Mouse (Mus musculus): Measurements from ENCODE around the gene Tmem107. TPM values are rescaled to one million over a fixed set of nuclear protein-coding genes. Genes with fewer than 3 reads are reported as not detected.

The Tmem107 gene
- total RNA-seq, 1 experiment, result 38.8 TPM

DNA sequence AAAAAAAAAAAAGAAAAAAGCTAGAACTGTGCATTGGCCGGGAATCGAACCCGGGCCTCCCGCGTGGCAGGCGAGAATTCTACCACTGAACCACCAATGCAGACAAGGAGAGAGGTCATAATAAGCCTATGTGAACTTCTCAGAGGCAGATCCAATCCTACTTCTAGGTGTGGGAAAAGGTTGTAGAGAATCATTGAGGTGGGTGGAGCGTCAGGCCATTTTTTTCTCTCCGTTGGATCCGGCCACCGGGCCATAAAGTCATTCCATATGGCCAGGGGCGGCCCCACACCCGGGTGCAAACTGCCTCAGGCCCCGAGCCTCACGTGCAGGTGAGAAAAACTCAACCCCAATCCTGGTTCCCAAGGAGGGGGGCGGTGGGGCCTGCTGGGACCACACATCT lies 48.2 kb downstream of the Tmem107 start:
- DNase-seq (ENCODE audit: low read depth, low spot score), result no peak
- H3K4me1 ChIP-seq (ENCODE audit: control insufficient read depth in 2 of 2, insufficient read depth in 2 of 2, low read length in 2 of 2, poor library complexity in 1 of 2), result peaks cover 0 to 4% of the 10 kb centered on the region in 2 experiments; a peak in 1 of 4 replicates
- no peaks in the 10 kb centered on the region for H3K9me3 ChIP-seq (ENCODE audit: control insufficient read depth, insufficient read depth, low read depth, low read length)
- TF ChIP-seq HCFC1 (IDR thresholded peaks at IDR 0.05; ENCODE audit: borderline replicate concordance, insufficient read depth, low read length) (no peak), ZNF384 (IDR thresholded peaks at IDR 0.05; ENCODE audit: low read depth, low read length) (peak; percentile 95), MAFK (IDR thresholded peaks at IDR 0.05; ENCODE audit: insufficient read depth, low read depth, low read length) (peak; percentile 94)
- H3K27ac ChIP-seq (ENCODE audit: insufficient read depth, low read depth, low read length, poor library complexity, severe bottlenecking), result no peak overlapping the region
- no peaks in the 10 kb centered on the region for H3K36me3 ChIP-seq (ENCODE audit: control insufficient read depth, insufficient read depth, low read length, poor library complexity, severe bottlenecking)
- H3K4me3 ChIP-seq (ENCODE audit: insufficient read depth in 1 of 2, low read depth in 1 of 2, low read length in 2 of 2, poor library complexity in 1 of 2, severe bottlenecking in 1 of 2), result peak overlapping the region; percentile 59 to 72
- in situ Hi-C loops (cut with MboI; ENCODE audit: low sequenced_read_pairs in 2 of 2, unreplicated experiment in 2 of 2), result no loop called here
- H3K9ac ChIP-seq (ENCODE audit: insufficient read depth, low read depth, low read length, poor library complexity, severe bottlenecking), result no peak overlapping the region

DNA sequence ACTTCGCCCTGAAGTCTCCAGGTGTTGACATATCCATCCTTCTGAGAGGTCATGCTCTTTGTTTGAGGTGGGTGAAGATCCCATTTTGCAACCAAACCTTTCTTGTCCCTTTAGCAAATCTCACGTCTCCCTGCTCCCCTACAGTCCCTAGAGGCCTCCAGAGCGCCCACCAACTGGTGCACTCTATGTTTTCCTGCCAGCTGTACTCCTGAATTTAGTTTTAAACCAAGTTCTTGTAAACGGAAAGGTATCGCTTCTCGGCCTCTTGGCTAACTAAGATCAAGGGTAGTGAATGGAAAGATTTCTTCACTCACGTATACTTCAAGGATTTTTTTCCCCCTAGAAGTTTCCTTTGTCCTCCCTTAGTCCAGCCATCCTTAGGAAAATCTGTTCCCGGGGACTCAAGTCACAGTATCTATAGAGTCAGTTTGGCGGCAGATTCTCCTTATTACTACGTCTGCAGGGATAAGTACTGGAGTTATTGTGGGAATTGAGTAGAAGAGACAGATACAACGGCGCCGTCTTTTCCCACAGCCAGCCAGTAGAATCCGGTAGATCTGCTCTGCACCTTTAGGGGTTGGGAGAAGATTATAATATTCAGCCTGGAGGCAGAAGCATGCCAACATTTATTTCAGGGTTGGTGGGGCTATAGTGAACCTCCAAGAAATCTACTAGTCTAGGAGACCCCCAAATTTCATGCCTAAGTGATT lies 49.0 kb downstream of the Tmem107 start:
- no peaks in the 10 kb centered on the region for H3K9me3 ChIP-seq (ENCODE audit: control insufficient read depth, insufficient read depth, low read depth, low read length)
- TF ChIP-seq CHD2 (IDR thresholded peaks at IDR 0.05; ENCODE audit: low read depth, low read length), result no peak
- peaks cover 0 to 4% of the 10 kb centered on the region in 2 experiments; a peak in 1 of 4 replicates for H3K4me1 ChIP-seq (ENCODE audit: control insufficient read depth in 2 of 2, insufficient read depth in 2 of 2, low read length in 2 of 2, poor library complexity in 1 of 2)
- no peak for DNase-seq (ENCODE audit: low read depth, low spot score)
- H3K4me3 ChIP-seq (ENCODE audit: insufficient read depth in 1 of 2, low read depth in 1 of 2, low read length in 2 of 2, poor library complexity in 1 of 2, severe bottlenecking in 1 of 2), result 0 out of 4 replicates have a peak overlapping the region, but pooled peaks of 1 of the 2 experiments have one; percentile 9
- H3K27ac ChIP-seq (ENCODE audit: insufficient read depth, low read depth, low read length, poor library complexity, severe bottlenecking), result no peak overlapping the region
- H3K36me3 ChIP-seq (ENCODE audit: control insufficient read depth, insufficient read depth, low read length, poor library complexity, severe bottlenecking), result no peaks in the 10 kb centered on the region
- in situ Hi-C loops (cut with MboI; ENCODE audit: low sequenced_read_pairs in 2 of 2, unreplicated experiment in 2 of 2), result no loop called here
- H3K9ac ChIP-seq (ENCODE audit: insufficient read depth, low read depth, low read length, poor library complexity, severe bottlenecking), result no peak overlapping the region

DNA sequence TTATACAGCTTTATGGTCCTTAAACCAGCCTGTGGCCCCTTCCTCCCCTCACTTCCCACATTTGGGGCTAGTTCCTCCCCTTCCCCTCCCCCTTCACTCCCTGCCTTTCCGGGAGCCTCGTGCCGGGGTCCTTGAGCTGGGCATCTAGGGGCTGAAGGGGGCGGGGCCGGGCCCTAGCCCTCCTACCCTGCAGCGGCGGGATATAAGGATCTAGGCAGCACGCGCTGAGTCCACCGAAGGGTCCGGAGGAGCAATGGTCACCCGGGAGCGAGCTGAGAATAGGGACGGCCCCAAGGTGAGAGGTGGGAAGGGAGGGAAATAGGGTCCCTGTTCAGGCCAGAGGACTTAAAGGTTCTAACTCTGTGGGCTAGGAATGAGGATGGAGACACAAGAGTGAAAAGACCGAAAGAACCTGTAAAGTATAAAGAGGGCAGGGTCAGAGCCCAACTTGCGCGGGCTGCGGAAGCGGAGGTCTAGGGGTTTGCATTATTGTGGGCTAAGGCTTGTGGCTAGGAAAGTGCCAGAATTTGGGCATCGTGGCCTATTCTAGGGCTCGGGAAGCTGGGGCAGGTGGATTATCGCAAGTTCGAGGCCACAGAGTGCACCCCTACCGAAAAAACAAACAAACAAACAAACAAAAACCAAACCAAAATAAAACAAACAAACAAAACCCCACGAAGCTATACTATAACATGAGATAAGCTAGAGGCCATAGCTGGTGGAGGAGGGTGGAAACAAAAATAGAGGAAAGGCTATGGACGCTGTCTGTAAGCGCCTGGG lies 49.8 kb downstream of the Tmem107 start, which contains the start of gene Hes7:
TSS of gene Hes7 (plus strand) at position 184 of the 780 bp plus-strand sequence.
- 0 out of 2 replicates have a peak within 1 kb of the TSS, but pooled peaks have one; percentile 6 for H3K9ac ChIP-seq (ENCODE audit: insufficient read depth, low read depth, low read length, poor library complexity, severe bottlenecking)
- in situ Hi-C loops (cut with MboI; ENCODE audit: low sequenced_read_pairs in 2 of 2, unreplicated experiment in 2 of 2), result no loop called here
- H3K4me1 ChIP-seq (ENCODE audit: control insufficient read depth in 2 of 2, insufficient read depth in 2 of 2, low read length in 2 of 2, poor library complexity in 1 of 2), result peaks cover 0 to 4% of the 10 kb centered on the region in 2 experiments; a peak in 1 of 4 replicates
- TF ChIP-seq MAFK (IDR thresholded peaks at IDR 0.05; ENCODE audit: insufficient read depth, low read depth, low read length) (no peak), CHD2 (IDR thresholded peaks at IDR 0.05; ENCODE audit: low read depth, low read length) (no peak), HCFC1 (IDR thresholded peaks at IDR 0.05; ENCODE audit: borderline replicate concordance, insufficient read depth, low read length) (no peak), ZNF384 (IDR thresholded peaks at IDR 0.05; ENCODE audit: low read depth, low read length) (no peak), ZC3H11A (IDR thresholded peaks at IDR 0.05; ENCODE audit: borderline replicate concordance, low read depth, low read length) (no peak)
- H3K4me3 ChIP-seq (ENCODE audit: insufficient read depth in 1 of 2, low read depth in 1 of 2, low read length in 2 of 2, poor library complexity in 1 of 2, severe bottlenecking in 1 of 2), result peak within 1 kb of the TSS; percentile 68 to 82; a peak in 3 of 4 replicates
- no peaks in the 10 kb centered on the region for H3K36me3 ChIP-seq (ENCODE audit: control insufficient read depth, insufficient read depth, low read length, poor library complexity, severe bottlenecking)
- H3K27ac ChIP-seq (ENCODE audit: insufficient read depth, low read depth, low read length, poor library complexity, severe bottlenecking), result no peak within 1 kb of the TSS
- H3K9me3 ChIP-seq (ENCODE audit: control insufficient read depth, insufficient read depth, low read depth, low read length), result no peaks in the 10 kb centered on the region
- DNase-seq (ENCODE audit: low read depth, low spot score), result no peak

DNA sequence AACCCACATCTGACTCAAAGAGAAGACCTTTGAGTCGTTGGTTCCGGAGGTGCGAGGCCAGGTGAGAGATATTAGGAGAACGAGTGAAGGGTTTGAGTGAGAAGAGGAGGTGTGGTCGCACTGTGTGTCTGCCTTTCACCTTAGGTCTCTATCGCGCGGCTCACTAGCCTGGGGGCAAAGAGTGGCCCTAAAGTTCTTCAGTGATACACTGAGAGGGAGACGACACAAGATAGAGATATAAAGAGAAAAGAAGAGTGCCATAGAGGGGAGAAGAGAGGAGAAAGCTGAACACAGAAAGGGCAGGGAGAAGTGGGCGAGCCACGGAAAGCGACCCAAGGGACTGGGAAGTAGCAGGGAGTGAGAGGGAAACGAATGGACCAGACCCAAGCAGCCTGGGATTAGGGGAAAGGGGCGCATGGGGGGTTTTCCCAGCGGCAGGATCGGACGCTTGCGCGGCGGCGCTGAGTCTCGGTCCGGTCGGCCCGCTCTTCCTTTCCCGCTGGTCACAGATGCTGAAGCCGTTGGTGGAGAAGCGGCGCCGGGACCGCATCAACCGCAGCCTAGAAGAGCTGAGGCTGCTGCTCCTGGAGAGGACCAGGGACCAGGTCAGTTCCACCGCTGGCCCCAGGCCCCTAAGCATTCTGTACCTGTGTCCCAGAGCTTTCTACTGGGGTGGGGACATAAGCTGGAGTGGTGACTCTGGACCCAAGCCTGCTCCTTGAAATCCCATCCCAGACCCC lies 50.6 kb downstream of the Tmem107 start:
- peaks cover 0 to 7% of the 10 kb centered on the region in 2 experiments; a peak in 2 of 4 replicates for H3K4me1 ChIP-seq (ENCODE audit: control insufficient read depth in 2 of 2, insufficient read depth in 2 of 2, low read length in 2 of 2, poor library complexity in 1 of 2)

More for the DNA sequence above, 50.6 kb downstream of the Tmem107 start:
- H3K9me3 ChIP-seq (ENCODE audit: control insufficient read depth, insufficient read depth, low read depth, low read length), result no peaks in the 10 kb centered on the region
- peak overlapping the region; percentile 68 to 82 for H3K4me3 ChIP-seq (ENCODE audit: insufficient read depth in 1 of 2, low read depth in 1 of 2, low read length in 2 of 2, poor library complexity in 1 of 2, severe bottlenecking in 1 of 2)
- H3K36me3 ChIP-seq (ENCODE audit: control insufficient read depth, insufficient read depth, low read length, poor library complexity, severe bottlenecking), result no peaks in the 10 kb centered on the region
- 0 out of 2 replicates have a peak overlapping the region, but pooled peaks have one; percentile 6 for H3K9ac ChIP-seq (ENCODE audit: insufficient read depth, low read depth, low read length, poor library complexity, severe bottlenecking)
- DNase-seq (ENCODE audit: low read depth, low spot score), result no peak
- no peak overlapping the region for H3K27ac ChIP-seq (ENCODE audit: insufficient read depth, low read depth, low read length, poor library complexity, severe bottlenecking)
- TF ChIP-seq ZNF384 (IDR thresholded peaks at IDR 0.05; ENCODE audit: low read depth, low read length) (no peak), HCFC1 (IDR thresholded peaks at IDR 0.05; ENCODE audit: borderline replicate concordance, insufficient read depth, low read length) (no peak), MAFK (IDR thresholded peaks at IDR 0.05; ENCODE audit: insufficient read depth, low read depth, low read length) (no peak), ZC3H11A (IDR thresholded peaks at IDR 0.05; ENCODE audit: borderline replicate concordance, low read depth, low read length) (no peak)
- in situ Hi-C loops (cut with MboI; ENCODE audit: low sequenced_read_pairs in 2 of 2, unreplicated experiment in 2 of 2), result no loop called here
